Mouse (Mus musculus) embryo, embryonic 11 days (tissue): Measurements from ENCODE around the gene Khdc3.
"Not testable (repeated sequence)": the region's sequence is repeated elsewhere in the genome, so short reads cannot be mapped to it uniquely, and the experiment has no call there.

Experiments used
- DNase-seq: peaks from one replicate; pipeline ENCODE4 v3.0.0-alpha.2; 2015

Gene Khdc3

GRCm38 (mm10) chr9:73103159-73103879, 1.7 kb downstream of the Khdc3 start:
- peak; percentile 60 for DNase-seq

GRCm38 (mm10) chr9:73103880-73104198, 2.2 kb downstream of the Khdc3 start:
- DNase-seq = no peak

- no peak for DNase-seq
Observed at GRCm38 (mm10) chr9:73105141-73105540, 3.5 kb downstream of the Khdc3 start.

GRCm38 (mm10) chr9:73105771-73106170, 4.1 kb downstream of the Khdc3 start:
- DNase-seq = no peak

GRCm38 (mm10) chr9:73112919-73113906, 11.6 kb downstream of the Khdc3 start, which contains the start of gene Rsl24d1:
Rsl24d1 (plus strand) TSS chr9:73113426.
- peak; percentile 94 for DNase-seq

GRCm38 (mm10) chr9:73116704-73117103, 15.1 kb downstream of the Khdc3 start:
- not testable (repeated sequence) for DNase-seq

- DNase-seq = no peak
Observed at GRCm38 (mm10) chr9:73118012-73118411, 16.4 kb downstream of the Khdc3 start.

GRCm38 (mm10) chr9:73121735-73122134, 20.1 kb downstream of the Khdc3 start:
- DNase-seq = peak; percentile 29

GRCm38 (mm10) chr9:73125043-73125570, 23.5 kb downstream of the Khdc3 start:
- DNase-seq = no peak

GRCm38 (mm10) chr9:73127457-73127856, 25.8 kb downstream of the Khdc3 start:
- DNase-seq = no peak

- no peak for DNase-seq
Observed at GRCm38 (mm10) chr9:73129875-73130274, 28.2 kb downstream of the Khdc3 start.

- DNase-seq = no peak
Observed at GRCm38 (mm10) chr9:73130529-73130928, 28.9 kb downstream of the Khdc3 start.

- peak; percentile 25 for DNase-seq
Observed at GRCm38 (mm10) chr9:73137341-73137886, 35.8 kb downstream of the Khdc3 start.
